In genomic region chrX:74281041-74281731, GRCm38 (mm10) we compare ENCODE assay signal across 8 mouse cellular contexts. TPM values are rescaled to one million over a fixed set of nuclear protein-coding genes. Genes with fewer than 3 reads are reported as not detected.
DNase-seq lines count a peak whose midpoint lies in the region; ATAC-seq lines count a peak whose summit lies in the region.

No protein-coding gene starts in this region.

- H3K4me3 ChIP-seq in megakaryocyte, embryonic 14.5 days (replicated peaks): peak overlapping the region; percentile 95
- H3K4me3 ChIP-seq in erythroblast, embryonic 14.5 days (replicated peaks): peak overlapping the region; percentile 73
- H3K4me3 ChIP-seq in limb, embryonic 13.5 days: peak overlapping the region; percentile 62

- H3K4me2 ChIP-seq in limb, embryonic 13.5 days (replicated peaks): peak overlapping the region; percentile 76

- peaks cover 21% of the 10 kb centered on the region for H3K27me3 ChIP-seq in megakaryocyte, embryonic 14.5 days (replicated peaks)
- peaks cover 5% of the 10 kb centered on the region; the same call in 1 of the 2 replicates for H3K27me3 ChIP-seq in erythroblast, embryonic 14.5 days (ENCODE audit: control insufficient read depth)
- H3K27me3 ChIP-seq in limb, embryonic 13.5 days: no peaks in the 10 kb centered on the region

- WGBS in limb, embryonic 13.5 days: 16% methylated on average over 14 of the region's 14 CpGs

- H3K36me3 ChIP-seq in megakaryocyte, embryonic 14.5 days (replicated peaks; ENCODE audit: low read length): peaks cover 36% of the 10 kb centered on the region
- H3K36me3 ChIP-seq in erythroblast, embryonic 14.5 days (ENCODE audit: control insufficient read depth): peaks cover 40% of the 10 kb centered on the region
- no peaks in the 10 kb centered on the region for H3K36me3 ChIP-seq in limb, embryonic 13.5 days

- DNase-seq in skeletal muscle tissue, adult 2 months (ENCODE audit: low read depth, low spot score): peak; percentile 68
- DNase-seq in T-cell, adult 2 months (ENCODE audit: low spot score): no peak
- DNase-seq in kidney, postnatal 25 days: no peak
- DNase-seq in cerebellum, adult 9-10 months: no peak

- no peak for ATAC-seq in megakaryocyte, adult 5-6 weeks (ENCODE audit: poor library complexity, severe bottlenecking)
- ATAC-seq in limb, embryonic 13.5 days (ENCODE audit: low FRiP score, low read depth): no peak

- H3K9ac ChIP-seq in limb, embryonic 13.5 days: peak overlapping the region; percentile 62

- peak overlapping the region; percentile 69; the same call in 1 of the 2 replicates for H3K27ac ChIP-seq in limb, embryonic 13.5 days

- H3K4me1 ChIP-seq in megakaryocyte, embryonic 14.5 days: peaks cover 24% of the 10 kb centered on the region
- H3K4me1 ChIP-seq in erythroblast, embryonic 14.5 days (ENCODE audit: control insufficient read depth): peaks cover 42% of the 10 kb centered on the region
- peaks cover 13% of the 10 kb centered on the region for H3K4me1 ChIP-seq in limb, embryonic 13.5 days

- no peaks in the 10 kb centered on the region for H3K9me3 ChIP-seq in megakaryocyte, embryonic 14.5 days
- peaks cover 4% of the 10 kb centered on the region; the same call in 1 of the 2 replicates for H3K9me3 ChIP-seq in erythroblast, embryonic 14.5 days (ENCODE audit: control insufficient read depth, low read length)
- H3K9me3 ChIP-seq in limb, embryonic 13.5 days: no peaks in the 10 kb centered on the region

RNA-seq across cellular contexts. Expression of gene Taz, which starts 0.5 kb away (rescaled TPM):
- 29.6 and 48.2 TPM in 2 replicates for polyA plus RNA-seq in megakaryocyte, embryonic 14.5 days (2012; ENCODE audit: insufficient read depth, low replicate concordance)
- total RNA-seq in megakaryocyte, adult 5-6 weeks (2015): 45.2 and 49.3 TPM in 2 replicates
- 28.1 and 33.1 TPM in 2 replicates for total RNA-seq in megakaryocyte, adult 5-6 weeks (2017)
- 1.3 and 2.1 TPM in 2 replicates for polyA plus RNA-seq in erythroblast, embryonic 14.5 days (2012)
- polyA plus RNA-seq in limb, embryonic 13.5 days (2015; fragmentation: Nextera tagmentation; extraction: Ambion mirVana): 91.0 and 92.2 TPM in 2 replicates

RNA-seq across cellular contexts. Expression of gene Dnase1l1, which starts 1.0 kb away (rescaled TPM):
- 2.8 TPM in 1 of 2 replicates, not detected in the other for polyA plus RNA-seq in megakaryocyte, embryonic 14.5 days (2012; ENCODE audit: insufficient read depth, low replicate concordance)
- 105 and 116 TPM in 2 replicates for total RNA-seq in megakaryocyte, adult 5-6 weeks (2015)
- total RNA-seq in megakaryocyte, adult 5-6 weeks (2017): 63.8 and 69.1 TPM in 2 replicates
- polyA plus RNA-seq in erythroblast, embryonic 14.5 days (2012): 0.25 and 0.32 TPM in 2 replicates
- 11.7 and 12.0 TPM in 2 replicates for polyA plus RNA-seq in limb, embryonic 13.5 days (2015; fragmentation: Nextera tagmentation; extraction: Ambion mirVana)

RNA-seq across cellular contexts. Expression of gene Rpl10, which starts 10.6 kb away (rescaled TPM):
- polyA plus RNA-seq in megakaryocyte, embryonic 14.5 days (2012; ENCODE audit: insufficient read depth, low replicate concordance): 328 and 1,584 TPM in 2 replicates
- total RNA-seq in megakaryocyte, adult 5-6 weeks (2015): 2,650 and 3,055 TPM in 2 replicates
- total RNA-seq in megakaryocyte, adult 5-6 weeks (2017): 1,311 and 1,465 TPM in 2 replicates
- 129 and 134 TPM in 2 replicates for polyA plus RNA-seq in erythroblast, embryonic 14.5 days (2012)
- polyA plus RNA-seq in limb, embryonic 13.5 days (2015; fragmentation: Nextera tagmentation; extraction: Ambion mirVana): 828 and 885 TPM in 2 replicates

RNA-seq across cellular contexts. Expression of gene Atp6ap1, which starts 15.7 kb away (rescaled TPM):
- polyA plus RNA-seq in megakaryocyte, embryonic 14.5 days (2012; ENCODE audit: insufficient read depth, low replicate concordance): 10.7 and 29.6 TPM in 2 replicates
- total RNA-seq in megakaryocyte, adult 5-6 weeks (2015): 229 and 231 TPM in 2 replicates
- 218 and 254 TPM in 2 replicates for total RNA-seq in megakaryocyte, adult 5-6 weeks (2017)
- polyA plus RNA-seq in erythroblast, embryonic 14.5 days (2012): 2.6 and 2.8 TPM in 2 replicates
- polyA plus RNA-seq in limb, embryonic 13.5 days (2015; fragmentation: Nextera tagmentation; extraction: Ambion mirVana): 127 and 128 TPM in 2 replicates

RNA-seq across cellular contexts. Expression of gene Gdi1, which starts 23.6 kb away (rescaled TPM):
- 38.9 and 88.6 TPM in 2 replicates for polyA plus RNA-seq in megakaryocyte, embryonic 14.5 days (2012; ENCODE audit: insufficient read depth, low replicate concordance)
- total RNA-seq in megakaryocyte, adult 5-6 weeks (2015): 133 and 170 TPM in 2 replicates
- 44.6 and 70.5 TPM in 2 replicates for total RNA-seq in megakaryocyte, adult 5-6 weeks (2017)
- polyA plus RNA-seq in erythroblast, embryonic 14.5 days (2012): 3.4 and 4.0 TPM in 2 replicates
- polyA plus RNA-seq in limb, embryonic 13.5 days (2015; fragmentation: Nextera tagmentation; extraction: Ambion mirVana): 247 and 260 TPM in 2 replicates
